Mouse (Mus musculus) limb, embryonic 12.5 days (tissue): Measurements from ENCODE around the gene Rars2. TPM values are rescaled to one million over a fixed set of nuclear protein-coding genes. Genes with fewer than 3 reads are reported as not detected.

ENCODE experiments used
- ATAC-seq: fragments of 200-750 bp; cut with Nextera tagmentation; 2 replicates; pipeline ENCODE4 v1.8.0; 2017; ENCODE audit warnings: low read depth, moderate TSS enrichment; ENCODE audit not compliant: insufficient number of reproducible peaks, insufficient read depth, low FRiP score, low TSS enrichment
- H3K27ac ChIP-seq: fragments of 300-500 bp; sonication (generic); 2 replicates; pipeline ENCODE4 v1.5.1; 2016; ENCODE audit warnings: mild to moderate bottlenecking, moderate library complexity
- H3K27me3 ChIP-seq: fragments of 300-500 bp; sonication (generic); 2 replicates; pipeline ENCODE4 v1.6.1; 2016; ENCODE audit warnings: mild to moderate bottlenecking, moderate library complexity
- H3K36me3 ChIP-seq: fragments of 300-500 bp; sonication (generic); 2 replicates; pipeline ENCODE4 v1.6.1; 2016; ENCODE audit warnings: mild to moderate bottlenecking, moderate library complexity
- H3K4me1 ChIP-seq: fragments of 300-500 bp; sonication (generic); replicated peaks from 2 replicates; pipeline ENCODE4 v1.6.1; 2016
- H3K4me2 ChIP-seq: fragments of 300-500 bp; sonication (generic); 2 replicates; pipeline ENCODE4 v1.6.1; 2016; ENCODE audit warnings: mild to moderate bottlenecking, moderate library complexity
- H3K4me3 ChIP-seq: fragments of 300-500 bp; sonication (generic); replicated peaks from 2 replicates; pipeline ENCODE4 v1.5.1; 2016; ENCODE audit warnings: mild to moderate bottlenecking
- H3K9ac ChIP-seq: fragments of 300-500 bp; sonication (generic); replicated peaks from 2 replicates; pipeline ENCODE4 v1.6.1; 2016; ENCODE audit warnings: mild to moderate bottlenecking, moderate library complexity
- H3K9me3 ChIP-seq: fragments of 300-500 bp; sonication (generic); 2 replicates; pipeline ENCODE4 v1.6.1; 2016; ENCODE audit warnings: mild to moderate bottlenecking, moderate library complexity
- WGBS: fragments of 180-500 bp; shearing (Covaris S2); methylation state at CpG from one replicate; pipeline ENCODE4 v1.1.7; 2016; 5-methylcytosine and 5-hydroxymethylcytosine counted together
- polyA plus RNA-seq: library from polyadenylated mRNA; unstranded; fragments of >200 nt; fragmentation: Nextera tagmentation; extraction: Ambion mirVana; gene quantifications from 2 replicates; pipeline ENCODE4 v1.2.1, GENCODE M21; 2016

Gene Rars2
- polyA plus RNA-seq, 1 experiment from 2014 or later, result 71.6 TPM

DNA sequence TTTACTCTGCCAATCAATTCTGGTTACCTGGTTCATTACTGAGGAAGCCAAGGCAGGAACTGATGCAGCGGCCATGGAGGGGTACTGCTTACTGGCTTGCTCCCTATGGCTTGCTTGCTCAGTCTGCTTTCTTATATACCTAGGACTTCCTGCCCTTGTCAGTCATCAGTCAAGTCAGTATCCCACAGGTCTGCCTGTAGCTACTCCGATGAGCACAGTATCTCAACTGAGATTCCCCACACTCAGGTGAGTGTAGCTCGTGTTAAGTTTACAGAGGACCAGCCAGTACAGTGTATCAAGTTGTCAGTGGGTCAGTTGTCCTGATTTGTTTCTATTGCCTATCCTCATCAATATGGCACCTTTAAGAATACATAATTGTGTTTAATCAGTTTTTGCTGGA lies 26.0 kb downstream of the Rars2 start:
- H3K9me3 ChIP-seq, result no peaks in the 10 kb centered on the region
- WGBS, result 94% methylated on average over 3 of the region's 3 CpGs

GRCm38 (mm10) chr4:34644779-34645178 lies 30.0 kb downstream of the Rars2 start:
- Histone ChIP-seq H3K27me3 (no peaks in the 10 kb centered on the region), H3K9me3 (no peaks in the 10 kb centered on the region), H3K36me3 (peaks cover 61% of the 10 kb centered on the region), H3K9ac (no peak overlapping the region), H3K4me3 (no peak overlapping the region), H3K4me1 (no peaks in the 10 kb centered on the region; the same call in 1 of the 2 replicates), H3K4me2 (no peak overlapping the region), H3K27ac (no peak overlapping the region)
- no peak for ATAC-seq

More for the DNA sequence above, 26.0 kb downstream of the Rars2 start:
- Histone ChIP-seq H3K4me2 (no peak overlapping the region), H3K27ac (no peak overlapping the region), H3K9ac (no peak overlapping the region), H3K27me3 (no peaks in the 10 kb centered on the region), H3K4me3 (no peak overlapping the region), H3K36me3 (peaks cover 37% of the 10 kb centered on the region), H3K4me1 (no peaks in the 10 kb centered on the region; the same call in 1 of the 2 replicates)
- ATAC-seq, result no peak

DNA sequence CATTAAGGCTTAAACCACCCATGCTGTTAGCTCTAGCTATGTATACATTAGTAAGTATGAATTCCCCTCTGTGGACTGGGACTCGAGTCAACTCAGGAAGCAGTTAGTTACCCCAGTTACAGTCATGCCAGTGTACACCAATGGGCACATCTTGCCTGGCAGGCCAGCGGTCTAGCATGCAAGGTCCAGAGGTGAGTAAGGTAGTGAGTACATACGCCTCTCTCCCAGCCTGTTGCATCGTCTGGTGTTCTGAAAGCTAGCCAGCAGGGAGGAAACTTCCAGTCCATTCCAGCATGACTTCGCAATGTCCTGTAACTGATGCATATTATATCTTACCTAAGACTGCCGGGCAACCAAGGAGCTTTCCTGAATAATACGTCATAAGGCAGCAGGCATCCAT lies 38.4 kb downstream of the Rars2 start:
- Histone ChIP-seq H3K27me3 (no peaks in the 10 kb centered on the region), H3K9ac (no peak overlapping the region), H3K4me2 (no peak overlapping the region), H3K4me1 (no peaks in the 10 kb centered on the region), H3K36me3 (peaks cover 60% of the 10 kb centered on the region), H3K27ac (no peak overlapping the region), H3K9me3 (no peaks in the 10 kb centered on the region), H3K4me3 (no peak overlapping the region)
- 93% methylated on average over 7 of the region's 7 CpGs for WGBS
- no peak for ATAC-seq

GRCm38 (mm10) chr4:34656101-34656500 lies 41.3 kb downstream of the Rars2 start:
- Histone ChIP-seq H3K4me1 (no peaks in the 10 kb centered on the region), H3K36me3 (peaks cover 85% of the 10 kb centered on the region), H3K27ac (no peak overlapping the region), H3K27me3 (no peaks in the 10 kb centered on the region), H3K9ac (no peak overlapping the region), H3K4me2 (no peak overlapping the region), H3K9me3 (no peaks in the 10 kb centered on the region), H3K4me3 (no peak overlapping the region)
- ATAC-seq, result no peak
- WGBS, result 94% methylated on average over 10 of the region's 10 CpGs

DNA sequence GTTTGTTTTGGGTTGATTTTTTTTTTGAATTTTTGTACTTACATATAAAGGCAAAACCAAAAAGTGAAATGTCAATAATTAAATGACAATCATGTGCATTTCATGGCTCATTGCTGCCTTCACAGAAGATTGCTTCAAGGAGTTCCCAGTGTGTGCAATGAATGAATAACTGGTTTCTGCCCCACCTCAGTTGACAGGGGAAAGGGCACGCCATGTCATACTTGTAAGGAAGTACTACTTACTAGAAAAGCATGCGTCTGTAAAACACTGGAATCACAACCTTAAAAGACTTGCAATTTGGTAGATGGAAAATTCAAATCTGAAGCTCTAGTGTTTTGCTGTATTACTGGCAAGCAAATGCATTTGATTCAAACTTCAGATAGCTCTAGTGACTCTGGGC lies 44.3 kb downstream of the Rars2 start:
- H3K4me1 ChIP-seq, result no peaks in the 10 kb centered on the region
- no peak for ATAC-seq
- no peaks in the 10 kb centered on the region for H3K27me3 ChIP-seq
- H3K27ac ChIP-seq, result no peak overlapping the region
- no peak overlapping the region for H3K4me2 ChIP-seq
- H3K9me3 ChIP-seq, result no peaks in the 10 kb centered on the region
- H3K9ac ChIP-seq, result no peak overlapping the region
- 93% methylated on average over 2 of the region's 2 CpGs for WGBS
- H3K36me3 ChIP-seq, result peaks cover 88% of the 10 kb centered on the region
- no peak overlapping the region for H3K4me3 ChIP-seq

- Histone ChIP-seq H3K27me3 (no peaks in the 10 kb centered on the region), H3K4me3 (no peak overlapping the region), H3K9ac (no peak overlapping the region), H3K4me1 (no peaks in the 10 kb centered on the region), H3K9me3 (no peaks in the 10 kb centered on the region), H3K27ac (no peak overlapping the region), H3K4me2 (no peak overlapping the region), H3K36me3 (peaks cover 89% of the 10 kb centered on the region)
- no peak for ATAC-seq
- WGBS, result 91% methylated on average over 2 of the region's 2 CpGs
These were observed 46.8 kb downstream of the Rars2 start for GRCm38 (mm10) chr4:34661514-34661913.

- H3K36me3 ChIP-seq, result peaks cover 88% of the 10 kb centered on the region
These were observed 47.2 kb downstream of the Rars2 start for GRCm38 (mm10) chr4:34661927-34662326.

DNA sequence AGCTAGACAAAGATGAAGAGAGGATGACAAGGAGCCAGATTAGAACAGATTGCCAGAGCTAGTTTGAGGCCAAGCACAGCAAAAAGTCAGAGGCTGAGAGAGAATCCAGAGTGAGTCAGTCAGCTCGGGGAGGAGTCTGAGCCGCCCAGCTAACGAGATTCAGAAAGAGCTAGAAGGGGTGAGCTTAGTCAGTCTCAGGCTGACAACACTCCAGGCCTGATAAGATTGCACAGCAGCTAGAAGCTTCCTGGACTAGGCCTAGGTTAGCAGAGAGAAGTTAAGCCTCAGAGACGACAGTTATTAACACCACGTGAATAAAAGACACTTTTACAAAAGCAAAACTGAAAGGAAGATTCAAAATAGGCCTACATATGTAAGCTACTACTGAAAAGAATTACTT lies 53.2 kb downstream of the Rars2 start:
- no peak overlapping the region for H3K4me3 ChIP-seq
- no peaks in the 10 kb centered on the region for H3K4me1 ChIP-seq
- no peak overlapping the region for H3K9ac ChIP-seq
- no peak overlapping the region for H3K4me2 ChIP-seq
- peaks cover 61% of the 10 kb centered on the region for H3K36me3 ChIP-seq
- ATAC-seq, result no peak
- H3K27me3 ChIP-seq, result no peaks in the 10 kb centered on the region
- H3K9me3 ChIP-seq, result no peaks in the 10 kb centered on the region
- 92% methylated on average over 5 of the region's 5 CpGs for WGBS
- no peak overlapping the region for H3K27ac ChIP-seq

More at GRCm38 (mm10) chr4:34661927-34662326, 47.2 kb downstream of the Rars2 start:
- no peak for ATAC-seq
- no peaks in the 10 kb centered on the region for H3K9me3 ChIP-seq
- H3K27me3 ChIP-seq, result no peaks in the 10 kb centered on the region
- H3K4me1 ChIP-seq, result no peaks in the 10 kb centered on the region
- H3K9ac ChIP-seq, result no peak overlapping the region
- H3K4me3 ChIP-seq, result no peak overlapping the region
- WGBS, result 82% methylated on average over 6 of the region's 6 CpGs
- H3K27ac ChIP-seq, result no peak overlapping the region
- no peak overlapping the region for H3K4me2 ChIP-seq

DNA sequence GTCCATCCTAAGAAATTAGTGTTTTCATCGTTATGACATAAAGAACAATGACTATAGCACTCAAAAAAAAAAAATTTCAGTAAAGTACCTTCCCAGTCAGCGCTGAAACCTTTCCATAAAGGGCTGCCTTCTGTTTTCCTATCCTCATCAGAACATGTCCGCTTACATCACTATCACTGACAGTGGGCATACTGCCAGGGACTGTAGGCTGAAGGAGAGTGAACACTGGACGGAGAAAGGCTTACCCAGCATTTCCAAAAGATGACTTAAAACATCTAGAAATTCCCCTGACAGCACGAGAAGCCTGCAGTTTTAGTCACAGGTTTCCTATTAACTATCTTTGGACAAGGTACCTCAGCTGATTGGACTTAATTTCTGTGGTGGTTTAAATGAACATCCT lies 59.0 kb downstream of the Rars2 start:
- Histone ChIP-seq H3K27ac (no peak overlapping the region), H3K36me3 (peaks cover 53% of the 10 kb centered on the region), H3K4me3 (no peak overlapping the region), H3K4me1 (no peaks in the 10 kb centered on the region), H3K4me2 (no peak overlapping the region), H3K27me3 (no peaks in the 10 kb centered on the region), H3K9me3 (no peaks in the 10 kb centered on the region), H3K9ac (no peak overlapping the region)
- WGBS, result 93% methylated on average over 5 of the region's 5 CpGs
- no peak for ATAC-seq

DNA sequence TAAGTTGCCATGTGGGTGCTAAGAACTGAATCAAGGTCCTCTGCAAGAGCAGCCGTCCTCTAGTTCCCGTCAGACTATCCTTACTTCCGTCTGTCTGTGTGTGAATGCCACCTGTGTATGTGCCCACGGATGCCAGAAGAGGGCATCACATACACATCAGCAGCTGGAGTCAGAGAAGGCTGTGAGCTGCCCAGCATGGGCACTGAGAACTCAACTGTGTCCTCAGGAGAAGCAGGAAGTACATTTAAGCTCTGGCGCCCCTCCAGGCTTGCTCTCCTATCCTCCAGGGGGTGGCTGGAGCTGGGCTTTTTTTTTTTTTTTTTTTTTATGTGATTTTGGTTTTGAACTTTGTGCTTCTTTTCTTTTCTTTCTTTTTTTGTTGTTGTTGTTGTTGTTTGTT lies 65.8 kb downstream of the Rars2 start:
- no peak for ATAC-seq
- 87% methylated on average over 5 of the region's 5 CpGs for WGBS
- Histone ChIP-seq H3K9me3 (no peaks in the 10 kb centered on the region), H3K9ac (no peak overlapping the region), H3K4me1 (peaks cover 20% of the 10 kb centered on the region), H3K27me3 (no peaks in the 10 kb centered on the region), H3K4me3 (no peak overlapping the region), H3K27ac (no peak overlapping the region), H3K4me2 (no peak overlapping the region), H3K36me3 (peaks cover 36% of the 10 kb centered on the region)

DNA sequence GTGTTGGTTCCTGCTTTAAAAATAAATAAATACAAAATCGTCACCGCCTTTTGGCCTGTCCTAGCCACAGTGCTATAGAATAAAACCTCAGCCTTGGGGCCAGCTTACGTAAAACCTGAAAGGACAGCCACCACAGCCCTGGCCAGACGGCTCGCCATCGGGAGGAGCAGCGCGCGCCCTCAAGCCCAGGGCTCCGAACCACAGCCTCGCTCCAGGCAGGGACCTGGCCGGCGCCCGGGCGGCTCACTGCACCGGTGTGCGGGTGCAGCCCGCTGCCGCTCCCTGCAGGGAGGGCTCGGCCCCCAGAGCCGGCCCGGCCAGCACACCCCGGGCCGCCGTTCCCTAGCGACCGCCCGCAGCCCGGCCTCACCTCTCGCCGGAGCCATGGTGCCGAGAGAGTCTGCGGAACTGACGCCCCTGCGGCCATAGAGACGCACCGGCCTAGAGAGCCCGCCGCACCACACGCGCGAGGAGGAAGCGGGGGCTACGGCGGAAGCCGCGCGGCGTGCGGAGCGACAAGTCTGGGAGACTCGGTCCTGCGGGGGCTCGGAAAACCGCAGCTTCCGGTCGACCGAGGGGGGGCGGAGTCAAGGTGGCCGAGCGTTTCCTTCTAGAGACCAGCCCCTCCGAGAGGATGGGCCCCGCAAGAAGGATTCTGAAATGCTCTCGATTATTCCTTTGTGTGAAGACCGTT lies 72.3 kb downstream of the Rars2 start, which contains the start of gene Slc35a1:
Gene Slc35a1, minus strand, starts transcription at position 565 of the 694 bp plus-strand sequence.
- peak within 1 kb of the TSS; percentile 92 for H3K9ac ChIP-seq
- peak; percentile 94 for ATAC-seq
- WGBS, result under 1% methylated on average over 65 of the region's 65 CpGs
- H3K27ac ChIP-seq, result peak within 1 kb of the TSS; percentile 96
- peak within 1 kb of the TSS; percentile 55 for H3K4me2 ChIP-seq
- H3K4me3 ChIP-seq, result peak within 1 kb of the TSS; percentile 86
- no peaks in the 10 kb centered on the region for H3K27me3 ChIP-seq
- H3K4me1 ChIP-seq, result peaks cover 24% of the 10 kb centered on the region
- H3K36me3 ChIP-seq, result peaks cover 10% of the 10 kb centered on the region; the same call in 1 of the 2 replicates
- H3K9me3 ChIP-seq, result no peaks in the 10 kb centered on the region

GRCm38 (mm10) chr4:34688021-34688420 lies 73.3 kb downstream of the Rars2 start:
- no peak for ATAC-seq
- no peak overlapping the region for H3K4me3 ChIP-seq
- H3K27me3 ChIP-seq, result no peaks in the 10 kb centered on the region
- peak overlapping the region; percentile 55; the same call in 1 of the 2 replicates for H3K4me2 ChIP-seq
- H3K9ac ChIP-seq, result no peak overlapping the region
- H3K27ac ChIP-seq, result no peak overlapping the region
- 87% methylated on average over 3 of the region's 3 CpGs for WGBS
- H3K4me1 ChIP-seq, result peaks cover 14% of the 10 kb centered on the region
- no peaks in the 10 kb centered on the region for H3K36me3 ChIP-seq
- no peaks in the 10 kb centered on the region for H3K9me3 ChIP-seq
